Mouse (Mus musculus) granulocyte monocyte progenitor cell, adult 5-6 weeks (primary cell): ENCODE data around the gene Lama4. TPM values are rescaled to one million over a fixed set of nuclear protein-coding genes. Genes with fewer than 3 reads are reported as not detected.

Experiments
- ATAC-seq: replicated peaks from 2 replicates; pipeline ENCODE4 v1.8.0; 2016; ENCODE audit warnings: mild to moderate bottlenecking, moderate TSS enrichment, inconsistent platforms; ENCODE audit not compliant: poor library complexity, severe bottlenecking
- total RNA-seq, 2 experiments: library from RNA; stranded (forward) in 1 of 2; stranded (reverse) in 1 of 2; fragments of 200-712, 200-1000 nt in 1 of 2; fragments of >200 nt in 1 of 2; fragmentation: Nextera tagmentation in 1 of 2; gene quantifications; 2 replicates each; pipeline ENCODE4 v1.2.3; 2014 to 2017

Lama4 gene
- total RNA-seq, 2 experiments from 2014 or later, result not detected

- no peak for ATAC-seq
These were observed 173.4 kb downstream of the Lama4 start for GRCm38 (mm10) chr10:39138761-39139160.

GRCm38 (mm10) chr10:39140843-39141242 is 175.5 kb downstream of the Lama4 start:
- ATAC-seq, result no peak

GRCm38 (mm10) chr10:39141401-39141800 is 176.1 kb downstream of the Lama4 start:
- no peak for ATAC-seq

- no peak for ATAC-seq
These were observed 176.9 kb downstream of the Lama4 start for GRCm38 (mm10) chr10:39142216-39142615.

- ATAC-seq, result no peak
These were observed 191.4 kb downstream of the Lama4 start for GRCm38 (mm10) chr10:39156719-39157118.

- no peak for ATAC-seq
These were observed 192.0 kb downstream of the Lama4 start for GRCm38 (mm10) chr10:39157321-39157720.

- ATAC-seq, result no peak
These were observed 193.0 kb downstream of the Lama4 start for GRCm38 (mm10) chr10:39158306-39158705.

Other genes starting within 250 kb of the Lama4 start
- not detected in 2 replicates for gene Rfpl4b, start 143.7 kb upstream of the Lama4 start, total RNA-seq (2014; fragmentation: Nextera tagmentation)
- not detected in 2 replicates for gene Rfpl4b, start 143.7 kb upstream of the Lama4 start, total RNA-seq (2017)
- 0.60 and 20.7 TPM in 2 replicates for gene Fam229b, start 168.4 kb downstream of the Lama4 start, total RNA-seq (2014; fragmentation: Nextera tagmentation)
- 0.78 TPM in 1 of 2 replicates, not detected in the other for gene Fam229b, start 168.4 kb downstream of the Lama4 start, total RNA-seq (2017)
- 13.3 and 16.7 TPM in 2 replicates for gene Tube1, start 168.5 kb downstream of the Lama4 start, total RNA-seq (2014; fragmentation: Nextera tagmentation)
- 15.6 and 19.8 TPM in 2 replicates for gene Tube1, start 168.5 kb downstream of the Lama4 start, total RNA-seq (2017)
- not detected in 2 replicates for gene Ccn6, start 198.3 kb downstream of the Lama4 start, total RNA-seq (2014; fragmentation: Nextera tagmentation)
- gene Ccn6, start 198.3 kb downstream of the Lama4 start, total RNA-seq (2017), result not detected in 2 replicates